Mouse (Mus musculus) embryonic facial prominence, embryonic 12.5 days (tissue): Measurements from ENCODE around the gene Hist1h2ah. TPM values are rescaled to one million over a fixed set of nuclear protein-coding genes. Genes with fewer than 3 reads are reported as not detected.

ENCODE experiments used
- ATAC-seq: fragments of 200-750 bp; cut with Nextera tagmentation; 2 replicates; pipeline ENCODE4 v1.8.0; 2017; ENCODE audit not compliant: insufficient number of reproducible peaks, insufficient read depth, low FRiP score, low TSS enrichment
- H3K27ac ChIP-seq: fragments of 300-500 bp; sonication (generic); 2 replicates; pipeline ENCODE4 v1.5.1; 2016; ENCODE audit warnings: mild to moderate bottlenecking
- H3K27me3 ChIP-seq: fragments of 300-500 bp; sonication (generic); 2 replicates; pipeline ENCODE4 v1.6.1; 2016; ENCODE audit warnings: mild to moderate bottlenecking, moderate library complexity
- H3K36me3 ChIP-seq: fragments of 300-500 bp; sonication (generic); 2 replicates; pipeline ENCODE4 v1.6.1; 2016; ENCODE audit warnings: mild to moderate bottlenecking
- H3K4me1 ChIP-seq: fragments of 300-500 bp; sonication (generic); 2 replicates; pipeline ENCODE4 v1.6.1; 2016
- H3K4me2 ChIP-seq: fragments of 300-500 bp; sonication (generic); replicated peaks from 2 replicates; pipeline ENCODE4 v1.6.1; 2016; ENCODE audit warnings: mild to moderate bottlenecking, moderate library complexity
- H3K4me3 ChIP-seq: fragments of 300-500 bp; sonication (generic); 2 replicates; pipeline ENCODE4 v1.5.1; 2016; ENCODE audit warnings: mild to moderate bottlenecking
- H3K9ac ChIP-seq: fragments of 300-500 bp; sonication (generic); 2 replicates; pipeline ENCODE4 v1.6.1; 2016; ENCODE audit warnings: mild to moderate bottlenecking, moderate library complexity
- H3K9me3 ChIP-seq: fragments of 300-500 bp; sonication (generic); 2 replicates; pipeline ENCODE4 v1.6.1; 2016; ENCODE audit warnings: mild to moderate bottlenecking, moderate library complexity
- WGBS: fragments of 180-500 bp; shearing (Covaris S2); methylation state at CpG from one replicate; pipeline ENCODE4 v1.1.7; 2016; 5-methylcytosine and 5-hydroxymethylcytosine counted together
- microRNA-seq: library from miRNA; unstranded; fragments of <30 nt; microRNA quantifications from one replicate; pipeline ENCODE4, GENCODE M21; 2017
- polyA plus RNA-seq: library from polyadenylated mRNA; unstranded; fragments of >200 nt; fragmentation: Nextera tagmentation; extraction: Ambion mirVana; gene quantifications from 2 replicates; pipeline ENCODE4 v1.2.1, GENCODE M21; 2016

Hist1h2ah gene
- polyA plus RNA-seq, 1 experiment from 2014 or later: 8.3 TPM

GRCm38 (mm10) chr13:21993957-21994738 is 41.2 kb downstream of the Hist1h2ah start:
- under 1% methylated on average over 22 of the region's 22 CpGs for WGBS

GRCm38 (mm10) chr13:21992550-21992949 is 42.8 kb downstream of the Hist1h2ah start:
- Histone ChIP-seq H3K36me3 (no peaks in the 10 kb centered on the region), H3K4me2 (no peak overlapping the region), H3K9me3 (no peaks in the 10 kb centered on the region), H3K27ac (no peak overlapping the region), H3K27me3 (peaks cover 27% of the 10 kb centered on the region), H3K4me1 (peaks cover 3% of the 10 kb centered on the region; the same call in 1 of the 2 replicates), H3K4me3 (no peak overlapping the region), H3K9ac (no peak overlapping the region)
- WGBS: 79% methylated on average over 5 of the region's 5 CpGs
- no peak for ATAC-seq

More at GRCm38 (mm10) chr13:21993957-21994738, 41.2 kb downstream of the Hist1h2ah start:
- no peaks in the 10 kb centered on the region for H3K36me3 ChIP-seq
- no peak overlapping the region for H3K4me3 ChIP-seq
- no peaks in the 10 kb centered on the region for H3K9me3 ChIP-seq
- no peak overlapping the region for H3K27ac ChIP-seq
- H3K4me2 ChIP-seq: no peak overlapping the region
- no peak overlapping the region for H3K9ac ChIP-seq
- H3K27me3 ChIP-seq: peaks cover 43% of the 10 kb centered on the region
- peaks cover 3% of the 10 kb centered on the region; the same call in 1 of the 2 replicates for H3K4me1 ChIP-seq
- ATAC-seq: no peak

Small RNAs within 50 kb of the gene (microRNA-seq; reads per million reads assigned to microRNA genes)
- gene Gm26300: not detected
- not detected for gene Gm44390
- not detected for gene Gm44486

Other genes starting within 250 kb of the Hist1h2ah start
- 13.0 and 18.3 TPM in 2 replicates for gene Hist1h2an, start 248.3 kb downstream of the Hist1h2ah start, polyA plus RNA-seq
- gene Hist1h2bp, start 248.1 kb downstream of the Hist1h2ah start, polyA plus RNA-seq: 1.5 and 1.8 TPM in 2 replicates
- gene Hist1h2bq, start 225.4 kb downstream of the Hist1h2ah start, polyA plus RNA-seq: 35.6 and 40.3 TPM in 2 replicates
- gene Hist1h2ao, start 225.1 kb downstream of the Hist1h2ah start, polyA plus RNA-seq: not detected in 2 replicates
- not detected in 2 replicates for gene Hist1h4m, start 223.8 kb downstream of the Hist1h2ah start, polyA plus RNA-seq
- gene Hist1h4n, start 203.4 kb downstream of the Hist1h2ah start, polyA plus RNA-seq: 18.0 and 19.5 TPM in 2 replicates
- gene Hist1h2ap, start 202.1 kb downstream of the Hist1h2ah start, polyA plus RNA-seq: 4,825 and 4,891 TPM in 2 replicates
- 34.0 and 43.6 TPM in 2 replicates for gene Hist1h2br, start 201.8 kb downstream of the Hist1h2ah start, polyA plus RNA-seq
- 21.7 and 23.6 TPM in 2 replicates for gene Zfp184, start 90.5 kb downstream of the Hist1h2ah start, polyA plus RNA-seq
- gene Pom121l2, start 54.4 kb downstream of the Hist1h2ah start, polyA plus RNA-seq: 0.33 TPM in 1 of 2 replicates, not detected in the other
- gene Prss16, start 25.8 kb downstream of the Hist1h2ah start, polyA plus RNA-seq: 0.69 and 0.95 TPM in 2 replicates
- 19.4 and 20.1 TPM in 2 replicates for gene Hist1h2bk, start 302 bp upstream of the Hist1h2ah start, polyA plus RNA-seq
- 26.8 and 29.2 TPM in 2 replicates for gene Hist1h4i, start 5.8 kb upstream of the Hist1h2ah start, polyA plus RNA-seq
- gene Hist1h2ag, start 7.4 kb upstream of the Hist1h2ah start, polyA plus RNA-seq: 117 and 124 TPM in 2 replicates
- gene Hist1h2bj, start 7.6 kb upstream of the Hist1h2ah start, polyA plus RNA-seq: 15.2 and 17.7 TPM in 2 replicates
- gene Vmn1r188, start 48.9 kb upstream of the Hist1h2ah start, polyA plus RNA-seq: not detected in 2 replicates
- gene Vmn1r189, start 70.3 kb upstream of the Hist1h2ah start, polyA plus RNA-seq: not detected in 2 replicates
- not detected in 2 replicates for gene Vmn1r191, start 148.4 kb upstream of the Hist1h2ah start, polyA plus RNA-seq
- not detected in 2 replicates for gene Vmn1r192, start 155.6 kb upstream of the Hist1h2ah start, polyA plus RNA-seq
- gene Vmn1r193, start 187.6 kb upstream of the Hist1h2ah start, polyA plus RNA-seq: not detected in 2 replicates
- gene Vmn1r194, start 208.6 kb upstream of the Hist1h2ah start, polyA plus RNA-seq: not detected in 2 replicates
- not detected in 2 replicates for gene Vmn1r195, start 235.0 kb upstream of the Hist1h2ah start, polyA plus RNA-seq